Mouse (Mus musculus) hindbrain, postnatal 0 days (tissue): ENCODE data around the gene Abcd1. TPM values are rescaled to one million over a fixed set of nuclear protein-coding genes. Genes with fewer than 3 reads are reported as not detected.
A peak's percentile ranks its signal among the peaks of the same experiment; 100 is the strongest.

Source experiments
- ATAC-seq: fragments of 200-750 bp; cut with Nextera tagmentation; 2 replicates; pipeline ENCODE4 v1.8.0; 2017; ENCODE audit warnings: mild to moderate bottlenecking, moderate TSS enrichment, moderate library complexity
- DNase-seq: peaks from one replicate; pipeline ENCODE4 v3.0.0-alpha.2; 2015; ENCODE audit warnings: low spot score
- H3K27ac ChIP-seq: fragments of 300-500 bp; sonication (generic); 2 replicates; pipeline ENCODE4 v1.5.1; 2014; ENCODE audit warnings: mild to moderate bottlenecking
- H3K27me3 ChIP-seq: fragments of 300-500 bp; sonication (generic); 2 replicates; pipeline ENCODE4 v1.6.1; 2014; ENCODE audit warnings: low read length, mixed read lengths; ENCODE audit not compliant: insufficient read depth
- H3K36me3 ChIP-seq: fragments of 300-500 bp; sonication (generic); 2 replicates; pipeline ENCODE4 v1.6.1; 2014; ENCODE audit warnings: low read length, mixed read lengths; ENCODE audit not compliant: insufficient read depth
- H3K4me1 ChIP-seq: fragments of 300-500 bp; sonication (generic); 2 replicates; pipeline ENCODE4 v1.6.1; 2014; ENCODE audit warnings: antibody characterized with exemption, low read length, mixed read lengths; ENCODE audit not compliant: insufficient read depth
- H3K4me2 ChIP-seq: fragments of 300-500 bp; sonication (generic); 2 replicates; pipeline ENCODE4 v1.6.1; 2014; ENCODE audit warnings: low read depth, mild to moderate bottlenecking, low read length, moderate library complexity, mixed read lengths
- H3K4me3 ChIP-seq: fragments of 300-500 bp; sonication (generic); 2 replicates; pipeline ENCODE4 v1.5.1; 2014; ENCODE audit warnings: low read length
- H3K9ac ChIP-seq: fragments of 300-500 bp; sonication (generic); replicated peaks from 2 replicates; pipeline ENCODE4 v1.6.1; 2014; ENCODE audit warnings: mild to moderate bottlenecking, low read length, moderate library complexity, mixed read lengths
- H3K9me3 ChIP-seq: fragments of 300-500 bp; sonication (generic); 2 replicates; pipeline ENCODE4 v1.6.1; 2016; ENCODE audit warnings: low read length, mixed read lengths
- CTCF ChIP-seq: IDR thresholded peaks from 2 replicates; pipeline ENCODE4 v1.5.1; 2016; ENCODE audit warnings: antibody characterized with exemption, control low read depth, low read depth
- WGBS: fragments of 180-500 bp; shearing (Covaris S2); extraction: QIAGEN DNeasy Blood & Tissue Kit; methylation state at CpG from one replicate; pipeline ENCODE4 v1.1.7; 2014; 5-methylcytosine and 5-hydroxymethylcytosine counted together
- polyA plus RNA-seq: library from polyadenylated mRNA; unstranded; fragments of >200 nt; fragmentation: Nextera tagmentation; extraction: Ambion mirVana; gene quantifications from 2 replicates; pipeline ENCODE4 v1.2.1, GENCODE M21; 2015
- total RNA-seq: library from RNA; depleted of rRNA; stranded (reverse); fragments of >200 nt; gene quantifications from 2 replicates; pipeline ENCODE4 v1.2.3, GENCODE M21; 2014; rRNA removed

Abcd1 gene
- total and polyA plus RNA-seq, 2 experiments from 2014 or later: 8.4 to 16.6 TPM

GRCm38 (mm10) chrX:73786364-73787224 is 70.2 kb downstream of the Abcd1 start, which contains the start of the genes Idh3g and Ssr4:
Gene Idh3g, minus strand, starts transcription at chrX:73786897.
Gene Ssr4, plus strand, starts transcription at chrX:73787028.
- Histone ChIP-seq H3K9ac (peak within 1 kb of the TSS; percentile 71), H3K36me3 (no peaks in the 10 kb centered on the region), H3K27ac (peak within 1 kb of the TSS; percentile 86), H3K9me3 (no peaks in the 10 kb centered on the region), H3K27me3 (no peaks in the 10 kb centered on the region), H3K4me3 (peak within 1 kb of the TSS; percentile 53), H3K4me1 (peaks cover 14% of the 10 kb centered on the region; the same call in 1 of the 2 replicates), H3K4me2 (peak within 1 kb of the TSS; percentile 59)
- peak; percentile 97 for ATAC-seq
- 31% methylated on average over 52 of the region's 52 CpGs for WGBS
- TF ChIP-seq CTCF: peak; percentile 70; the same call in 1 of the 2 replicates
- peak; percentile 95 for DNase-seq

- DNase-seq (no peak), ATAC-seq (peak; percentile 59; the same call in 1 of the 2 replicates)
- TF ChIP-seq CTCF: no peak
- Histone ChIP-seq H3K9ac (peak overlapping the region; percentile 71), H3K9me3 (no peaks in the 10 kb centered on the region), H3K27ac (peak overlapping the region; percentile 86), H3K4me1 (peaks cover 14% of the 10 kb centered on the region; the same call in 1 of the 2 replicates), H3K4me3 (peak overlapping the region; percentile 53), H3K27me3 (no peaks in the 10 kb centered on the region), H3K4me2 (peak overlapping the region; percentile 59), H3K36me3 (no peaks in the 10 kb centered on the region)
- 33% methylated on average over 22 of the region's 22 CpGs for WGBS
Measured at GRCm38 (mm10) chrX:73787225-73787558, 70.8 kb downstream of the Abcd1 start.

Other genes with a start within 250 kb of the Abcd1 start
- gene Bgn, start 233.0 kb upstream of the Abcd1 start, total RNA-seq: 51.9 and 68.9 TPM in 2 replicates
- gene Bgn, start 233.0 kb upstream of the Abcd1 start, polyA plus RNA-seq: 17.9 and 23.7 TPM in 2 replicates
- 40.9 and 44.0 TPM in 2 replicates for gene Atp2b3, start 213.5 kb upstream of the Abcd1 start, total RNA-seq
- 8.1 and 8.2 TPM in 2 replicates for gene Atp2b3, start 213.5 kb upstream of the Abcd1 start, polyA plus RNA-seq
- gene Dusp9, start 77.2 kb upstream of the Abcd1 start, total RNA-seq: 2.3 and 3.3 TPM in 2 replicates
- gene Dusp9, start 77.2 kb upstream of the Abcd1 start, polyA plus RNA-seq: 1.1 and 1.3 TPM in 2 replicates
- 109 and 116 TPM in 2 replicates for gene Pnck, start 56.5 kb upstream of the Abcd1 start, total RNA-seq
- gene Pnck, start 56.5 kb upstream of the Abcd1 start, polyA plus RNA-seq: 145 and 149 TPM in 2 replicates
- gene Slc6a8, start 43.4 kb upstream of the Abcd1 start, total RNA-seq: 60.6 and 61.1 TPM in 2 replicates
- 7.6 and 8.2 TPM in 2 replicates for gene Slc6a8, start 43.4 kb upstream of the Abcd1 start, polyA plus RNA-seq
- 50.1 and 50.6 TPM in 2 replicates for gene Bcap31, start 422 bp upstream of the Abcd1 start, total RNA-seq
- 150 and 157 TPM in 2 replicates for gene Bcap31, start 422 bp upstream of the Abcd1 start, polyA plus RNA-seq
- 7.4 and 13.6 TPM in 2 replicates for gene Plxnb3, start 40.5 kb downstream of the Abcd1 start, total RNA-seq
- 1.8 and 2.0 TPM in 2 replicates for gene Plxnb3, start 40.5 kb downstream of the Abcd1 start, polyA plus RNA-seq
- 1.8 and 2.1 TPM in 2 replicates for gene Srpk3, start 57.8 kb downstream of the Abcd1 start, total RNA-seq
- gene Srpk3, start 57.8 kb downstream of the Abcd1 start, polyA plus RNA-seq: 2.7 and 2.9 TPM in 2 replicates
- gene Idh3g, start 70.3 kb downstream of the Abcd1 start, total RNA-seq: 238 and 257 TPM in 2 replicates
- 244 and 248 TPM in 2 replicates for gene Idh3g, start 70.3 kb downstream of the Abcd1 start, polyA plus RNA-seq
- gene Ssr4, start 70.4 kb downstream of the Abcd1 start, total RNA-seq: 89.0 and 144 TPM in 2 replicates
- gene Ssr4, start 70.4 kb downstream of the Abcd1 start, polyA plus RNA-seq: 196 and 199 TPM in 2 replicates
- gene Pdzd4, start 108.4 kb downstream of the Abcd1 start, total RNA-seq: 137 and 159 TPM in 2 replicates
- gene Pdzd4, start 108.4 kb downstream of the Abcd1 start, polyA plus RNA-seq: 3.4 and 3.5 TPM in 2 replicates
- gene Avpr2, start 175.5 kb downstream of the Abcd1 start, total RNA-seq: not detected in 2 replicates
- not detected in 2 replicates for gene Avpr2, start 175.5 kb downstream of the Abcd1 start, polyA plus RNA-seq
- gene L1cam, start 179.5 kb downstream of the Abcd1 start, total RNA-seq: 237 and 269 TPM in 2 replicates
- 57.4 and 73.8 TPM in 2 replicates for gene L1cam, start 179.5 kb downstream of the Abcd1 start, polyA plus RNA-seq
- gene Arhgap4, start 205.3 kb downstream of the Abcd1 start, total RNA-seq: 7.0 and 7.1 TPM in 2 replicates
- 1.6 and 1.7 TPM in 2 replicates for gene Arhgap4, start 205.3 kb downstream of the Abcd1 start, polyA plus RNA-seq
- gene Naa10, start 205.3 kb downstream of the Abcd1 start, total RNA-seq: 70.7 and 79.2 TPM in 2 replicates
- 102 and 104 TPM in 2 replicates for gene Naa10, start 205.3 kb downstream of the Abcd1 start, polyA plus RNA-seq
- gene Renbp, start 214.3 kb downstream of the Abcd1 start, total RNA-seq: 5.5 and 6.3 TPM in 2 replicates
- gene Renbp, start 214.3 kb downstream of the Abcd1 start, polyA plus RNA-seq: 15.2 and 16.5 TPM in 2 replicates
- 114 and 133 TPM in 2 replicates for gene Hcfc1, start 249.8 kb downstream of the Abcd1 start, total RNA-seq
- 27.3 and 34.9 TPM in 2 replicates for gene Hcfc1, start 249.8 kb downstream of the Abcd1 start, polyA plus RNA-seq